Mouse (Mus musculus) heart, postnatal 25 days (tissue): ENCODE results near the gene Zfp560. TPM values are rescaled to one million over a fixed set of nuclear protein-coding genes. Genes with fewer than 3 reads are reported as not detected.
A peak's percentile ranks its signal among the peaks of the same experiment; 100 is the strongest.
"Not testable (repeated sequence)": the region's sequence is repeated elsewhere in the genome, so short reads cannot be mapped to it uniquely, and the experiment has no call there.

ENCODE experiments used
- DNase-seq: peaks from one replicate; pipeline ENCODE4 v3.0.0; 2022; ENCODE audit warnings: low spot score
- intact Hi-C: fragments of 180-260 bp; cut with DNase I; formaldehyde crosslinking; loops from one replicate; pipeline ENCODE4 v1.15.1; 2025
- total RNA-seq, 2 experiments: library from RNA; stranded (reverse); gene quantifications; 2 replicates each; pipeline ENCODE4 v1.2.3; 2021

Zfp560 gene
- total RNA-seq = 10 to 100 TPM; 11.6 to 11.8 TPM

- intact Hi-C loops = loop anchor here (5.0 kb wide), 1 partner anchor 73 kb away; no protein-coding TSS in a partner anchor
- DNase-seq = peak; percentile 74
Observed at GRCm38 (mm10) chr9:20384532-20385342, at the start of gene Zfp560. Gene Zfp560 (minus strand): TSS chr9:20385177.

GRCm38 (mm10) chr9:20430004-20430403 is 45.0 kb upstream of the Zfp560 start:
- no peak for DNase-seq
- intact Hi-C loops = no loop called here

- intact Hi-C loops = no loop called here
- DNase-seq = no peak
Observed at GRCm38 (mm10) chr9:20411460-20411859, 26.5 kb upstream of the Zfp560 start.

- DNase-seq = no peak
- intact Hi-C loops = no loop called here
Observed at GRCm38 (mm10) chr9:20409319-20409718, 24.3 kb upstream of the Zfp560 start.

- intact Hi-C loops = loop anchor here (5.0 kb wide), 1 partner anchor 72 kb away; no protein-coding TSS in a partner anchor
- DNase-seq = no peak
Observed at GRCm38 (mm10) chr9:20385343-20385703, 346 bp upstream of the Zfp560 start.

- intact Hi-C loops = no loop called here
- no peak for DNase-seq
Observed at GRCm38 (mm10) chr9:20383659-20384058, 1.3 kb downstream of the Zfp560 start.

GRCm38 (mm10) chr9:20374712-20375111 is 10.3 kb downstream of the Zfp560 start:
- intact Hi-C loops = no loop called here
- no peak for DNase-seq

GRCm38 (mm10) chr9:20367311-20367710 is 17.7 kb downstream of the Zfp560 start:
- DNase-seq = no peak
- intact Hi-C loops = no loop called here

- DNase-seq = no peak
- intact Hi-C loops = no loop called here
Observed at GRCm38 (mm10) chr9:20348501-20348900, 36.5 kb downstream of the Zfp560 start.

GRCm38 (mm10) chr9:20335994-20336393 is 49.0 kb downstream of the Zfp560 start, which contains the start of gene Olfr18:
Gene Olfr18 (minus strand): TSS chr9:20336094.
- no peak for DNase-seq
- intact Hi-C loops = no loop called here

GRCm38 (mm10) chr9:20298232-20298631 is 86.7 kb downstream of the Zfp560 start, which contains the start of gene Olfr873:
Gene Olfr873 (plus strand): TSS chr9:20298532.
- no peak for DNase-seq
- intact Hi-C loops = no loop called here

- not testable (repeated sequence) for DNase-seq
Observed at GRCm38 (mm10) chr9:20295562-20295961, 89.4 kb downstream of the Zfp560 start.

More at GRCm38 (mm10) chr9:20295562-20295961, 89.4 kb downstream of the Zfp560 start:
- intact Hi-C loops = not testable (repeated sequence)

Other genes starting within 250 kb of the Zfp560 start
- gene Olfr870, start 211.1 kb downstream of the Zfp560 start, total RNA-seq = not detected
- not detected for gene Olfr871, start 173.0 kb downstream of the Zfp560 start, total RNA-seq
- not detected for gene Olfr872, start 148.1 kb downstream of the Zfp560 start, total RNA-seq
- gene Olfr39, start 102.8 kb downstream of the Zfp560 start, total RNA-seq = not detected
- gene Olfr873, start 86.6 kb downstream of the Zfp560 start, total RNA-seq = not detected
- gene Olfr18, start 49.1 kb downstream of the Zfp560 start, total RNA-seq = not detected
- gene Zfp26, start 75.0 kb upstream of the Zfp560 start, total RNA-seq = 10 to 100 TPM in 1 of 2 experiments, 1 to 10 TPM in 1; 9.1 to 11.9 TPM
- gene Zfp426, start 107.6 kb upstream of the Zfp560 start, total RNA-seq = 10 to 100 TPM; 10.6 to 12.2 TPM
- gene Zfp266, start 136.2 kb upstream of the Zfp560 start, total RNA-seq = 10 to 100 TPM; 22.2 to 29.9 TPM
- gene Zfp846, start 196.1 kb upstream of the Zfp560 start, total RNA-seq = 1 to 10 TPM; 5.9 to 6.6 TPM